Mouse (Mus musculus) brain, embryonic 14.5 days (tissue): ENCODE results near the gene Fam126b. TPM values are rescaled to one million over a fixed set of nuclear protein-coding genes. Genes with fewer than 3 reads are reported as not detected.
"Not testable (repeated sequence)": the region's sequence is repeated elsewhere in the genome, so short reads cannot be mapped to it uniquely, and the experiment has no call there.

Experiments
- DNase-seq: peaks from one replicate; pipeline ENCODE4 v3.0.0-alpha.2; 2011; ENCODE audit warnings: low read depth
- CTCF ChIP-seq: fragments of 200-500 bp; IDR thresholded peaks from 2 replicates; pipeline ENCODE4 v1.5.1; 2012; ENCODE audit warnings: inconsistent platforms, mild to moderate bottlenecking, moderate library complexity, borderline replicate concordance; ENCODE audit not compliant: insufficient read depth, insufficient read length; ENCODE audit errors: extremely low read depth
- POLR2A ChIP-seq: fragments of 200-500 bp; IDR thresholded peaks from 2 replicates; pipeline ENCODE4 v1.6.1; 2012; ENCODE audit warnings: mild to moderate bottlenecking, inconsistent platforms, borderline replicate concordance; ENCODE audit not compliant: poor library complexity, insufficient read depth, insufficient read length, severe bottlenecking; ENCODE audit errors: extremely low read depth
- polyA plus RNA-seq: library from polyadenylated mRNA; depleted of rRNA; stranded (reverse); fragments of >200 nt; gene quantifications from 2 replicates; pipeline ENCODE4 v1.2.3, GENCODE M21; 2012

Gene Fam126b
- polyA plus RNA-seq, 1 experiment: 6.0 TPM

DNA sequence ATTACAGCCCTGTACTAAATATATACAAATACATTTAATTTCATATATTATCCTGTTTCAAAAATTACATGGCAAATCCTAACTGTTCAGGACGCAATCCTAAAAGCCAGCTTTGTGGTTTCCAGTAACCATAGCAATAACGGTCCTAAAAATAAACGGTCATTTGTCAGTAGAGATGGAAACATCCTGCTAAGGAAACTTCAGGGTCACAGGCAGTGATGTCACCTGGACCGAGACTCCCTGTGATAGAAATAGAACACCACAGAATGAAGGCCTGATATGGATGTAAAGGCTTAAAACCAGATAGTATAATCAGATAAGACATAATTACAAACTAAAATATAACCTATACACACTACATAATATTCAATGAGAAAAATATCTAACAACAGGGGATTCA is 17.6 kb upstream of the Fam126b start:
- TF ChIP-seq POLR2A: no peak
- no peak for TF ChIP-seq CTCF
- no peak for DNase-seq

- no peak for TF ChIP-seq POLR2A
- no peak for TF ChIP-seq CTCF
Observed at GRCm38 (mm10) chr1:58602681-58603080, 16.6 kb upstream of the Fam126b start.

GRCm38 (mm10) chr1:58587491-58587890 is 1.4 kb upstream of the Fam126b start:
- DNase-seq: no peak

More at GRCm38 (mm10) chr1:58602681-58603080, 16.6 kb upstream of the Fam126b start:
- DNase-seq: no peak

GRCm38 (mm10) chr1:58585373-58586170 is 551 bp downstream of the Fam126b start:
- TF ChIP-seq POLR2A: no peak
- DNase-seq: peak; percentile 0

More at GRCm38 (mm10) chr1:58587491-58587890, 1.4 kb upstream of the Fam126b start:
- TF ChIP-seq POLR2A (no peak), CTCF (no peak)

DNA sequence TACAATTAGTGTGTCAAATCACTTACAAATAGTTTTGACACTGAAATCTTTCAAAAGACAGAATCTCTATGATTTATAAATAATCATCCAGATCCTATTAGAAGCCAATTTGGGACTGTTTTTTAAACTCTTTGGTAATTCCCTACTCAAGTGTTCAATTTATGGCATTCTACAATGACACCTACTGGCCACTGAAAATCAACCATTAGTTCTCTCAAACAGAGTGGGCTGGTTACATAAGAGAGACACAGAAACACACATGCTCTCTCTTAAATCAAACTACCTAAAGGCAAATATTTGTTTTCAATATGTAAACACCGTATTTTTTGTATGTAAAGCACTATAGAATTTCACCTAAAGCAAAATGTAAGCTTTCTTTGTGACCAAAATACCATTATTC is 1.9 kb downstream of the Fam126b start:
- TF ChIP-seq CTCF (no peak), POLR2A (no peak)
- DNase-seq: peak; percentile 39

DNA sequence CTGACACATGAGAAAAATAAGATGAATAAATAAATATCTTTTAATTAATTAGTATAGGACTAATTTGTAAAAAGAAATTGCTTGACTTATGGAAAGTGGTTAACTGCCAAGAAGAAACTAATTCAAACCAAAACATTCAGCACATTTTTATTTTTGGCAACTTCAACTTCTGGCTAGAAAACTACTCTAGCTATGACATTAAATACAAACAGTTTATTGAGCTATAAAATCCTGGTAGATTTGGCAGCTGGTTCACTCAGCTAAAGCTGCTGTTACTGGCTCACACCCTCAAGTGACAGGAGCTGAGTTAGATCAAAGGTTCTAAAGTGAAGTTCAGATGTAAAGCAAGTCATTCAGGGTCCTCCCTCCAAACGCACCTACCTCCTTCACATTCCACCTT is 3.5 kb downstream of the Fam126b start:
- peak; percentile 38 for DNase-seq
- TF ChIP-seq CTCF: no peak
- TF ChIP-seq POLR2A: no peak

GRCm38 (mm10) chr1:58579179-58579578 is 6.9 kb downstream of the Fam126b start:
- DNase-seq: peak; percentile 11
- peak; percentile 45; the same call in 1 of the 2 replicates for TF ChIP-seq CTCF
- TF ChIP-seq POLR2A: no peak

DNA sequence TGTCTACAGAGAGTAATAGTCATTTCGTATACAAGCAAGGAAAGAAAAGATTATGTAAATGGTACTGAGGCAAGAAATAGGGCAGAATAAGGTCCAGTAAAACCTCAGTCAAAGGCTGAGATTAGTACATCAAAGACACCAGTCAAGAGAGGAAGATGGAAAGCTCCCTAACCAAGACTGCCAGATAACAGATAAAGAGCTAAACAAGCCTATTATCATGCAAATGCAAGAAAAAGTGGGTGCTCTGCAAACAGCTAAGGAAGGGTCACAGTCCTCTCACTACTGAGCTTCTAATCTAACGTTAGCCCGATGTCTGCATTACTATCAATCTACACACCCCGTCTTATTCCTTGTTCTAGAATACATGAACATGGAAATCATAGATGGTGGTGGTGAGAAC is 15.7 kb downstream of the Fam126b start:
- DNase-seq: no peak
- TF ChIP-seq POLR2A (no peak), CTCF (no peak)

DNA sequence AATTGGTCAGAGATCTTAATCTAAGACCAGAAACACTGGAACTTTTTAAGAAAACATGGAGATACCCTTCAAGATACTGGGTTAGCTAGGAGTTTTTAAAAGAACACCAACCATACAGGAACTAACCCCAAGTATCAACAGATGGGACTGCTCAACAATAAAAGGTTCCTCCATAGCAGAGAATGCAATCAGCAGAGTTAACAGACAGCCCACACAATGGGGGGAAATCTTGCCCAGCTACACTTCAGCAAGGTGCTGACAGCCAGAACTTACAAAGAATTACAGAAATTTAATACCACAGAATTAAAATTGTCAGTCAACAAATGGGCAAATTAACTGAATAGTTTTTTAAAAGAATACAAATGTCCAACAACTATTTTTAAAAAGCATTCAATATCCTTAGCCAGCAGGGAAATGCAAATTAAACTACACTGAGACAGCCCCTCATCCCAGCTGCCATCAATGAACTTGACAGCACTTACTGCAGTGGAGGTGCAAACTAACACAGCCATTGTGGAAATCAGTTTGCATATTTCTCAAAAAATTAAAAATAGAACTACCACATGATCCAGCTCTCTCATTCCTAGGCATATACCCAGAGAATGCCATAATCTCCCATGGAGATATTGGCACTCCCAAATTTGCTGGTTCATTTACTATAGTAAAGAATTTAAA is 17.5 kb downstream of the Fam126b start:
- DNase-seq: peak; percentile 19
- TF ChIP-seq CTCF (no peak), POLR2A (no peak)

DNA sequence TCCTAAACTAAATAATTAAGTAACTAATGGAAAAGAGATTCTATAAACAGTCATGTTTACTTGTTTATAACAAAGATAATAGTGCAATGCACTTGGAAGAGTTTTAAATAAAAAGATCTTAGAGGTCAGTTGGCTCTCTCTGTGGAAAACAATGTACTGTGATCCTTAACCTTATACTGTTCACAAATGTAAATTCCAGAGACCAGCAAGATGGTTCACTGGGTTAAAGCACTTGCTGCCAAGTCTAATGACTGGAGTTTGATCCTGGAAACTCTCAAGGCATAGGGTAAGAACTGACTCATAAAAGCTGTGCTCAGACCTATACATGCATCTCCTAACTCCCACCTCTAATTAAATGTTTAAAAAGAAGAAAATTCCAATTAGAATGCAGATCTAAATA is 19.5 kb downstream of the Fam126b start:
- TF ChIP-seq CTCF (no peak), POLR2A (no peak)
- DNase-seq: no peak

- no peak for TF ChIP-seq POLR2A
- no peak for TF ChIP-seq CTCF
- DNase-seq: no peak
Observed at GRCm38 (mm10) chr1:58564981-58565380, 21.1 kb downstream of the Fam126b start.

DNA sequence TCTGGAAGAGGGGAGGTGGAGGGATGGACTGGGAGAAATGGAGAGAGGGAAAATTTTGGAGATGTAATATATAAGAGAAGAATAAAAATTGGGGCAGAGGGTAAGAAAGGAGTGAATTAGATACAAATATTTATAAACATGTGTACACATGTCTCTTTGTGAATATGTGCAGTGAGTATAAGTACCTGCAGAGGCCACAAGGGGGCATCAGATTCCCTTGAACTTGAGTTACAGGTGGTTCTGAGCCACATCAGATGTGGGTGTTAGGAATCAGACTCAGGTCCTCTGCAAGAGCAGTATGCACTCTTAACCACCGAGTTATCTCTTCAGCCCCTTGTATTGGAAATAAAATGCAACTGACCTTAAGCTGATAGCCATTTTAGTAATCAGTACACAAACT is 23.7 kb downstream of the Fam126b start:
- TF ChIP-seq CTCF (peak; percentile 34; the same call in 1 of the 2 replicates), POLR2A (no peak)
- DNase-seq: peak; percentile 29

DNA sequence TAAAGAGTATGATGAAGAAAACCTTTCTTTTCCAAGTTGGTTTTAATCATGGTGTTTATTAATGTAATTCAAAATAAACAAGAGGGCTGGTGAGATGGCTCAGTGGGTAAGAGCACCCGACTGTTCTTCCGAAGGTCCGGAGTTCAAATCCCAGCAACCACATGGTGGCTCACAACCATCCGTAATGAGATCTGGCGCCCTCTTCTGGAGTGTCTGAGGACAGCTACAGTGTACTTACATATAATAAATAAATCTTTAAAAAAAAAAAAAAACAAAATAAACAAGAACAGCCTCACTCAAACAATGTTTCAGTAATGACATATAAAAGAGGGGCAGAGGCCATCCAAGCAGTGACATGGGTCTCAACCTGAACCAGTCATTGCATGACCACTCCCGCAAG is 25.8 kb downstream of the Fam126b start:
- not testable (repeated sequence) for DNase-seq
